Mouse (Mus musculus): ENCODE data around the gene Wfdc1. TPM values are rescaled to one million over a fixed set of nuclear protein-coding genes. Genes with fewer than 3 reads are reported as not detected.

Wfdc1 gene
- total and polyA plus RNA-seq, 3 experiments = not detected

DNA sequence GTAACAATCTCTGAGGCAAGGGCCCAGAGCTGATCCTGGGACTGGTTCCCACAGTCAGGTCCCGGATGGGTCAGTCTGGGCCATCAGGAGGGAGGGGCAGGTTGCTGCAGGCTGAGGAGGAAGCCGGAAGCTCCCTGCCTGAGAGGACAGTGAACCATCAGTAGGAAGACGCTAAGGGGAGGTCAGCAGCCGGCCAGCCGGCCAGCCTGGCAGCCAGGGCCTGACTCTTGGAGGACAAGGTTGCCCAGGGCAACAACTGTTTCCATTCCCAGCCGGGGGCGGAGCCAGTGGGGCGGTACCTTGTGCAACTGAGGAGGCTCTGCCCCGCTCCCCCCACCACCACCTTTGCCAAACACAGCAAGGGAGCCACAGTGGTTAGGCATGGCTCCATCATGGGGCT is 5.1 kb upstream of the Wfdc1 start:
- H3K36me3 ChIP-seq (replicated peaks in 1 of 2; ENCODE audit: control insufficient read depth in 1 of 2, insufficient read depth in 1 of 2, low read length in 1 of 2) = no peaks in the 10 kb centered on the region
- H3K4me3 ChIP-seq (replicated peaks in 1 of 3; ENCODE audit: low read depth in 2 of 3, low read length in 2 of 3, poor library complexity in 1 of 3) = no peak overlapping the region
- peaks cover 63% of the 10 kb centered on the region for H3K27me3 ChIP-seq (replicated peaks)
- dilution Hi-C loops (cut with MboI; ENCODE audit: extremely low pct_ligation_motif_present, extremely low pct_unique_long_range_greater_than_20kb, low sequenced_read_pairs) = no loop called here
- in situ Hi-C loops (cut with MboI; ENCODE audit: low pct_ligation_motif_present, low pct_unique_long_range_greater_than_20kb, low sequenced_read_pairs) = no loop called here
- no peaks in the 10 kb centered on the region for H3K4me1 ChIP-seq (ENCODE audit: control insufficient read depth in 1 of 2, insufficient read depth in 2 of 2)
- H3K27ac ChIP-seq (ENCODE audit: insufficient read depth, low read depth) = no peak overlapping the region
- H3K9me3 ChIP-seq (replicated peaks; ENCODE audit: low read length) = peaks cover 13% of the 10 kb centered on the region
- H3K79me2 ChIP-seq (replicated peaks; ENCODE audit: control insufficient read depth, extremely low read depth, insufficient read depth, poor library complexity, severe bottlenecking) = no peaks in the 10 kb centered on the region
- no peak overlapping the region for H3K4me2 ChIP-seq (ENCODE audit: insufficient read depth, low read depth, poor library complexity, severe bottlenecking)
- TF ChIP-seq ZC3H11A (IDR thresholded peaks at IDR 0.05; ENCODE audit: low read depth, low read length) (no peak), TBP (conservative IDR thresholded peaks at IDR 0.05; ENCODE audit: low read depth, low read length) (no peak), MAZ (IDR thresholded peaks at IDR 0.05; ENCODE audit: low read depth, low read length) (no peak), POLR2A (IDR thresholded peaks at IDR 0.05; ENCODE audit: low read depth, low read length) (no peak), TCF12 (IDR thresholded peaks at IDR 0.05; ENCODE audit: low read depth, low read length) (no peak)
- DNase-seq (ENCODE audit: extremely low read depth) = no peak
- no peak overlapping the region for H3K9ac ChIP-seq (ENCODE audit: insufficient read depth, low read depth)

DNA sequence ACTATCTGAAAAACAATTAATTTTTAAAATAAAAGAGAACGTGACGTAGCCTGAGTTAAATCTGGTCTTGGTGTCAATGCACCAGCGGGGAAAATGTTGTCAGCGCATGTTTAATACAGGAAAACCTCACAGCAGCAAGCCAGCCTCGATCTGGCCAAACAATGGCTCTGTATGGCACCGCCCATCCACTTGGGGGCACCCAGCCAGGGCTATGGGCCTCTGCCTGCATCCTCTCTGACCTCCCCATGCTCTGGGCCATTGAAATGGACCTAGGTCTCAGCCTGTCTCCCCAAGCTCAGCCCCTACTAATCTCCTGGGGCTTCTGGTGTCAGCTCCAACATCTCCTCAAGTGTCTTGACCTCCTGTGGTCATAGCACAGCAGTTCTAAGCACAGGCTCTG is 4.3 kb upstream of the Wfdc1 start:
- H3K4me3 ChIP-seq (replicated peaks in 1 of 3; ENCODE audit: low read depth in 2 of 3, low read length in 2 of 3, poor library complexity in 1 of 3) = no peak overlapping the region
- H3K27ac ChIP-seq (ENCODE audit: insufficient read depth, low read depth) = no peak overlapping the region
- no peak overlapping the region for H3K9ac ChIP-seq (ENCODE audit: insufficient read depth, low read depth)
- TF ChIP-seq JUND (conservative IDR thresholded peaks at IDR 0.05; ENCODE audit: low read depth, low read length) (no peak), TCF12 (IDR thresholded peaks at IDR 0.05; ENCODE audit: low read depth, low read length) (no peak), E2F4 (IDR thresholded peaks at IDR 0.05; ENCODE audit: insufficient replicate concordance, low read depth, low read length) (no peak), SIN3A (IDR thresholded peaks at IDR 0.05; ENCODE audit: low read length) (no peak), MXI1 (IDR thresholded peaks at IDR 0.05; ENCODE audit: low read depth, low read length) (no peak), KAT2A (IDR thresholded peaks at IDR 0.05; ENCODE audit: insufficient replicate concordance, low read length) (no peak), NELFE (IDR thresholded peaks at IDR 0.05; ENCODE audit: low read depth, low read length) (no peak), CHD1 (IDR thresholded peaks at IDR 0.05; ENCODE audit: low read depth, low read length) (no peak), ZC3H11A (IDR thresholded peaks at IDR 0.05; ENCODE audit: low read depth, low read length) (no peak), MEF2A (IDR thresholded peaks at IDR 0.05; ENCODE audit: borderline replicate concordance, low read depth, low read length) (no peak), CHD2 (IDR thresholded peaks at IDR 0.05; ENCODE audit: low read length) (no peak)
- peaks cover 71% of the 10 kb centered on the region for H3K27me3 ChIP-seq (replicated peaks)
- dilution Hi-C loops (cut with MboI; ENCODE audit: extremely low pct_ligation_motif_present, extremely low pct_unique_long_range_greater_than_20kb, low sequenced_read_pairs) = no loop called here
- no peak overlapping the region for H3K4me2 ChIP-seq (ENCODE audit: insufficient read depth, low read depth, poor library complexity, severe bottlenecking)
- H3K79me2 ChIP-seq (replicated peaks; ENCODE audit: control insufficient read depth, extremely low read depth, insufficient read depth, poor library complexity, severe bottlenecking) = no peaks in the 10 kb centered on the region
- in situ Hi-C loops (cut with MboI; ENCODE audit: low pct_ligation_motif_present, low pct_unique_long_range_greater_than_20kb, low sequenced_read_pairs) = no loop called here
- no peaks in the 10 kb centered on the region for H3K36me3 ChIP-seq (replicated peaks in 1 of 2; ENCODE audit: control insufficient read depth in 1 of 2, insufficient read depth in 1 of 2, low read length in 1 of 2)
- no peaks in the 10 kb centered on the region for H3K4me1 ChIP-seq (ENCODE audit: control insufficient read depth in 1 of 2, insufficient read depth in 2 of 2)
- peaks cover 13% of the 10 kb centered on the region for H3K9me3 ChIP-seq (replicated peaks; ENCODE audit: low read length)
- DNase-seq (ENCODE audit: extremely low read depth) = no peak

DNA sequence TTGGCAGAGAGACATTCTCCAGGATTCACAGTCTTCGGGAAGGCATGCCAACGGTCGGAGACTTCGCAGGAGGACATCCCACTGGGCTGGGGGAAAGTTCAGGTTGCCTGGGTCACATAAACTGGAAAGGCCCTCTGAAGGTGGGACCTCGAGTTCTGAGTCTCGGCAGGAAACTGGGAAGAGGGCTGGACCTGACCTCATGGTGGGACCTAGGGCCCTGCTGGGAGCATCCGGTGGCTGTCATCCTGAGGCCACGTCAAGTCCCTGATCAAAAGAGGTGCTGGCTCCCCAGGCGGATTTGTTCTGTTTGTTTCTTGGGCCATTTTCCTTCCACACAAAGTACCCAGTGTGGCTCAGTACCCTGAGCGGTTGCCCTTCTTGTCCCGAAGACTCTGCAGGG is 2.7 kb upstream of the Wfdc1 start:
- Histone ChIP-seq H3K79me2 (replicated peaks; ENCODE audit: control insufficient read depth, extremely low read depth, insufficient read depth, poor library complexity, severe bottlenecking) (no peaks in the 10 kb centered on the region), H3K36me3 (replicated peaks in 1 of 2; ENCODE audit: control insufficient read depth in 1 of 2, insufficient read depth in 1 of 2, low read length in 1 of 2) (no peaks in the 10 kb centered on the region), H3K9ac (ENCODE audit: insufficient read depth, low read depth) (no peak overlapping the region), H3K27ac (ENCODE audit: insufficient read depth, low read depth) (no peak overlapping the region), H3K4me3 (replicated peaks in 1 of 3; ENCODE audit: low read depth in 2 of 3, low read length in 2 of 3, poor library complexity in 1 of 3) (no peak overlapping the region), H3K27me3 (replicated peaks) (peaks cover 86% of the 10 kb centered on the region), H3K9me3 (replicated peaks; ENCODE audit: low read length) (peaks cover 2% of the 10 kb centered on the region), H3K4me2 (ENCODE audit: insufficient read depth, low read depth, poor library complexity, severe bottlenecking) (no peak overlapping the region), H3K4me1 (ENCODE audit: control insufficient read depth in 1 of 2, insufficient read depth in 2 of 2) (no peaks in the 10 kb centered on the region)
- in situ Hi-C loops (cut with MboI; ENCODE audit: low pct_ligation_motif_present, low pct_unique_long_range_greater_than_20kb, low sequenced_read_pairs) (no loop called here), dilution Hi-C loops (cut with MboI; ENCODE audit: extremely low pct_ligation_motif_present, extremely low pct_unique_long_range_greater_than_20kb, low sequenced_read_pairs) (no loop called here)
- DNase-seq (ENCODE audit: extremely low read depth) = no peak
- TF ChIP-seq MEF2A (IDR thresholded peaks at IDR 0.05; ENCODE audit: borderline replicate concordance, low read depth, low read length) = no peak
- no peak for TF ChIP-seq HCFC1 (IDR thresholded peaks at IDR 0.05; ENCODE audit: low read depth, low read length)
- no peak for TF ChIP-seq SIN3A (IDR thresholded peaks at IDR 0.05; ENCODE audit: low read length)
- TF ChIP-seq JUN (IDR thresholded peaks at IDR 0.05; ENCODE audit: insufficient read depth, low read depth, low read length) = no peak
- no peak for TF ChIP-seq MAFK (IDR thresholded peaks at IDR 0.05; ENCODE audit: insufficient replicate concordance, low read length)
- no peak for TF ChIP-seq ELF1 (IDR thresholded peaks at IDR 0.05; ENCODE audit: low read depth, low read length)
- no peak for TF ChIP-seq UBTF (IDR thresholded peaks at IDR 0.05; ENCODE audit: low read depth, low read length)
- no peak for TF ChIP-seq USF2 (conservative IDR thresholded peaks at IDR 0.05; ENCODE audit: low read depth, low read length)
- no peak for TF ChIP-seq ZNF384 (IDR thresholded peaks at IDR 0.05; ENCODE audit: low read depth, low read length)
- no peak for TF ChIP-seq POLR2AphosphoS2 (IDR thresholded peaks at IDR 0.05; ENCODE audit: low read depth, low read length)
- no peak for TF ChIP-seq BHLHE40 (IDR thresholded peaks at IDR 0.05; ENCODE audit: low read depth, low read length)
- no peak for TF ChIP-seq MYC (IDR thresholded peaks at IDR 0.05; ENCODE audit: low read depth, low read length)
- no peak for TF ChIP-seq GABPA (IDR thresholded peaks at IDR 0.05; ENCODE audit: insufficient replicate concordance, low read depth, low read length)
- TF ChIP-seq ZKSCAN1 (IDR thresholded peaks at IDR 0.05; ENCODE audit: borderline replicate concordance, low read depth, low read length) = no peak
- no peak for TF ChIP-seq POLR2A (IDR thresholded peaks at IDR 0.05; ENCODE audit: low read depth, low read length)
- TF ChIP-seq MAZ (IDR thresholded peaks at IDR 0.05; ENCODE audit: low read depth, low read length) = no peak
- no peak for TF ChIP-seq CHD1 (IDR thresholded peaks at IDR 0.05; ENCODE audit: low read depth, low read length)
